Mouse (Mus musculus) lung, adult 2 months (tissue): Measurements from ENCODE around the gene Slco1a6.

Experiments used
- CTCF ChIP-seq: fragments of 200-500 bp; IDR thresholded peaks from 2 replicates; pipeline ENCODE4 v1.5.1; 2011; ENCODE audit warnings: mild to moderate bottlenecking, low read length, control low read depth; ENCODE audit not compliant: insufficient read depth
- POLR2A ChIP-seq: fragments of 200-500 bp; IDR thresholded peaks from 2 replicates; pipeline ENCODE4 v1.6.1; 2011; ENCODE audit warnings: low read depth, mild to moderate bottlenecking, control low read depth, low read length, borderline replicate concordance; ENCODE audit errors: extremely low read depth

DNA sequence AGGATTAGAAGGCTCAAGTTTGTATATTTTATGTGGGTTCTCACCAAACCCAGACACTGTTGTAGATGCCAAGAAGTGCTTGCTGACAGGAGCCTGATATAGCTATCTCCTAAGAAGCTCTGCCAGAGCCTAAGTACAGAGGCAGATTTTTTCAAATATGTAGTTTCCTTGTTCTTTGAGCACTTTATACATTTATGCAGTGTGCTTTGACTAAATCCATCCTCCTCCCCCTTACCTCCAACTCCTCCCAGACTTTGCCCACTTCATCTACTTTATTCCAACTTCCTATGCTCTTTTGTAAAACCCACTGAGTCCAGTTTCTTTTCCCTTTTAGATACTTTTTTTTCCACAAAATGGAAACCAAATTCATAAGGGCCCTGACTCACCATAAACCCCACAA, 11.8 kb upstream of the Slco1a6 start:
- no peak for TF ChIP-seq POLR2A
- no peak for TF ChIP-seq CTCF
